Mouse (Mus musculus): ENCODE measurements around the gene Pglyrp1. TPM values are rescaled to one million over a fixed set of nuclear protein-coding genes. Genes with fewer than 3 reads are reported as not detected.
A peak's percentile ranks its signal among the peaks of the same experiment; 100 is the strongest.
"Not testable (repeated sequence)": the region's sequence is repeated elsewhere in the genome, so short reads cannot be mapped to it uniquely, and the experiment has no call there.

Gene Pglyrp1
- polyA plus RNA-seq (2014; fragmentation: Nextera tagmentation; extraction: Ambion mirVana): 18.3 and 18.7 TPM in 2 replicates

DNA sequence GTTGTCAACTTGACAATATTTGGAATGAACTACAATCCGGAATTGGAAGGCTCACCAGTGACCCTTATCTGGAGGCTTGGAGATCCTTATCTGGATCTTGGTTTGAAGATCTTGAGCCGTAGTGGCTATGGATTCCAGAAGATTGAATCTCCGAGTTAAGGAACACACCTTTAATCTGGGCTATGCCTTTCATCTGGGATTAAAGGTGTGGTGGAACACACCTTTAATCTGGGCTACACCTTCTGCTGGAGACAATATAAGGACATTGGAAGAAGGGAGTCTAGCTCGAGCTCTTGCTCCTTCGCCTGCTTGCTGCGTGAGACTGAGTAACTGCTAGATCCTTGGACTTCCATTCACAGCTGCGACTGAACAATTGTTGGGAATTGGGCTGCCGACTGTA lies at the start of gene Pglyrp1:
Gene Pglyrp1 (plus strand): TSS at position 301 of the 400 bp plus-strand sequence.
- WGBS: no CpG with 5 or more reads among the region's 8 CpGs
- ATAC-seq (ENCODE audit: low read depth); H3K9me3 ChIP-seq (ENCODE audit: control insufficient read depth, low read length); H3K36me3 ChIP-seq (ENCODE audit: control insufficient read depth, insufficient read depth, low read length); H3K27me3 ChIP-seq (ENCODE audit: control insufficient read depth, insufficient read depth, low read length); H3K4me2 ChIP-seq (ENCODE audit: low read depth, low read length); H3K4me1 ChIP-seq (ENCODE audit: control insufficient read depth, insufficient read depth, low read length); H3K9ac ChIP-seq (replicated peaks; ENCODE audit: low read depth, low read length); H3K4me3 ChIP-seq (ENCODE audit: low read depth, low read length); H3K27ac ChIP-seq (ENCODE audit: low read depth, low read length): not testable (repeated sequence)

- no peak for ATAC-seq (ENCODE audit: low read depth)
- Histone ChIP-seq H3K4me2 (ENCODE audit: low read depth, low read length) (no peak within 1 kb of the TSS), H3K4me3 (ENCODE audit: low read depth, low read length) (no peak within 1 kb of the TSS), H3K27me3 (ENCODE audit: control insufficient read depth, insufficient read depth, low read length) (no peaks in the 10 kb centered on the region), H3K36me3 (ENCODE audit: control insufficient read depth, insufficient read depth, low read length) (no peaks in the 10 kb centered on the region), H3K9ac (replicated peaks; ENCODE audit: low read depth, low read length) (no peak within 1 kb of the TSS), H3K27ac (ENCODE audit: low read depth, low read length) (no peak within 1 kb of the TSS), H3K9me3 (ENCODE audit: control insufficient read depth, low read length) (no peaks in the 10 kb centered on the region), H3K4me1 (ENCODE audit: control insufficient read depth, insufficient read depth, low read length) (no peaks in the 10 kb centered on the region)
- WGBS: 85% methylated on average over 3 of the region's 3 CpGs
Observed at GRCm38 (mm10) chr7:18821507-18821906, 49.6 kb upstream of the Pglyrp1 start, which contains the start of gene Psg17. TSS of gene Psg17 (minus strand) at chr7:18821607.

DNA sequence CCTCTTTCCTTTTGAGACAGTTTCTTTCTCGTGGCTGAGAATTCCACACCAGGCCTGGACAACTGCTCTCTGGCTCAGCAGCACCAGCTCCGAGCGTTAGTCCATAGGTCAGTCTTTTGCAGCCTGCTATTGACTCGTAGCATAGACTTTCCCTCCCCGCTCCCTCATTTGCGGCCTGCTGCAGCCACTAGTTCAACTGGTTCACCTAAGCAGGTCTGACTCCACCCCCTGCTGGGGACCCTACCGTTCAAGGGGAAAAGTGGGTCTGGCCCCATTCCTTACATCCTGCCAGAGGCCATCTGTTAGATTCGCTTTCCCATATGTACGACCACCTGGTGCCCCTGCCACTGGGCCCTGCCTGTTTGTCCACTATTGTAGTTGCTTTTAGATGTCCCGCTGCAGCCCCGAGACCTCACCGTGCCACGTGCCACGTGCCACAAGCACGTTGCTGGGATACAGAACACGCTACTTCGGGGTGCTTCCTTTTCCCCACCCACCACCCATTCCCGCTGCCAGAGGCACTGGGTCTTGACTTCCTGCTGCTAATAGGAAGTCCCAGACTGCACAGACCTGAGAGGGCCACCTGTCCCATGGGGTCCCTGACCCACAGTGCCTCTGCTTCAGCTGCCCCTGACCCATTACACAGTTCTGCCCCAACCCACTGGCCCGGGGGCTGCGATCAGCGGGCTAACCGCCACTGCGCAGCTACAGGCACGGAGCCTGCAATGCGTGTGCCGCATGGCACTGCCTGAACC lies 43.2 kb upstream of the Pglyrp1 start:
- no peak overlapping the region for H3K4me3 ChIP-seq (ENCODE audit: low read depth, low read length)
- no peaks in the 10 kb centered on the region for H3K36me3 ChIP-seq (ENCODE audit: control insufficient read depth, insufficient read depth, low read length)
- no peak overlapping the region for H3K4me2 ChIP-seq (ENCODE audit: low read depth, low read length)
- H3K4me1 ChIP-seq (ENCODE audit: control insufficient read depth, insufficient read depth, low read length): no peaks in the 10 kb centered on the region
- no peak overlapping the region for H3K27ac ChIP-seq (ENCODE audit: low read depth, low read length)
- no peaks in the 10 kb centered on the region for H3K9me3 ChIP-seq (ENCODE audit: control insufficient read depth, low read length)
- H3K27me3 ChIP-seq (ENCODE audit: control insufficient read depth, insufficient read depth, low read length): no peaks in the 10 kb centered on the region
- no peak overlapping the region for H3K9ac ChIP-seq (replicated peaks; ENCODE audit: low read depth, low read length)
- 70% methylated on average over 26 of the region's 26 CpGs for WGBS
- no peak for ATAC-seq (ENCODE audit: low read depth)

DNA sequence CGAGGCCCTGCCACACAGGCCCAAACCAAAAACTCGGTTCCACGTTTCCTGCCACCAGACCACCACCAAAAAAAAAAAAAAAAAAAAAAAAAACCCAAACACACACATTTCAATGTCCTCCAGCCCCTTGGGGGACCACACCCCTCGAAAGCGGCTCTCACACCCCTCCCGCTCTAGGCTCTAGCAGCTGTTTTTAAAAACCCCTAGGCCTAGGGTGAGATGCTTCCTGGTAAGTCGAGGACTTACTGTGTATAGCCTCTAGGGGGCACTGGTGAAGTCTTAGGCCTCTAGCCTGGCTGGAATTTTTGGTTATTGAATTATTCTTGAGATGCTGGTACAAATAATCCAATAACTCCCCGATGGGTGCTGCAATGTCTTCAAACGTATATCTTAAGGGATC lies 42.5 kb upstream of the Pglyrp1 start:
- no peaks in the 10 kb centered on the region for H3K36me3 ChIP-seq (ENCODE audit: control insufficient read depth, insufficient read depth, low read length)
- no peak overlapping the region for H3K4me2 ChIP-seq (ENCODE audit: low read depth, low read length)
- H3K4me3 ChIP-seq (ENCODE audit: low read depth, low read length): no peak overlapping the region
- H3K4me1 ChIP-seq (ENCODE audit: control insufficient read depth, insufficient read depth, low read length): no peaks in the 10 kb centered on the region
- H3K27me3 ChIP-seq (ENCODE audit: control insufficient read depth, insufficient read depth, low read length): no peaks in the 10 kb centered on the region
- WGBS: 68% methylated on average over 9 of the region's 9 CpGs
- H3K27ac ChIP-seq (ENCODE audit: low read depth, low read length): no peak overlapping the region
- H3K9ac ChIP-seq (replicated peaks; ENCODE audit: low read depth, low read length): no peak overlapping the region
- H3K9me3 ChIP-seq (ENCODE audit: control insufficient read depth, low read length): no peaks in the 10 kb centered on the region
- ATAC-seq (ENCODE audit: low read depth): no peak

- 82% methylated on average over 7 of the region's 7 CpGs for WGBS
- no peak overlapping the region for H3K9ac ChIP-seq (replicated peaks; ENCODE audit: low read depth, low read length)
- no peaks in the 10 kb centered on the region for H3K36me3 ChIP-seq (ENCODE audit: control insufficient read depth, insufficient read depth, low read length)
- no peak overlapping the region for H3K4me2 ChIP-seq (ENCODE audit: low read depth, low read length)
- ATAC-seq (ENCODE audit: low read depth): no peak
- H3K27me3 ChIP-seq (ENCODE audit: control insufficient read depth, insufficient read depth, low read length): no peaks in the 10 kb centered on the region
- no peak overlapping the region for H3K4me3 ChIP-seq (ENCODE audit: low read depth, low read length)
- H3K27ac ChIP-seq (ENCODE audit: low read depth, low read length): no peak overlapping the region
- no peaks in the 10 kb centered on the region for H3K9me3 ChIP-seq (ENCODE audit: control insufficient read depth, low read length)
- no peaks in the 10 kb centered on the region for H3K4me1 ChIP-seq (ENCODE audit: control insufficient read depth, insufficient read depth, low read length)
Observed at GRCm38 (mm10) chr7:18829545-18829944, 41.6 kb upstream of the Pglyrp1 start.

- Histone ChIP-seq H3K36me3 (ENCODE audit: control insufficient read depth, insufficient read depth, low read length) (no peaks in the 10 kb centered on the region), H3K9me3 (ENCODE audit: control insufficient read depth, low read length) (no peaks in the 10 kb centered on the region), H3K4me2 (ENCODE audit: low read depth, low read length) (no peak overlapping the region), H3K4me3 (ENCODE audit: low read depth, low read length) (no peak overlapping the region), H3K4me1 (ENCODE audit: control insufficient read depth, insufficient read depth, low read length) (no peaks in the 10 kb centered on the region), H3K27ac (ENCODE audit: low read depth, low read length) (no peak overlapping the region), H3K9ac (replicated peaks; ENCODE audit: low read depth, low read length) (no peak overlapping the region), H3K27me3 (ENCODE audit: control insufficient read depth, insufficient read depth, low read length) (no peaks in the 10 kb centered on the region)
- ATAC-seq (ENCODE audit: low read depth): no peak
- WGBS: 51% methylated on average over 13 of the region's 13 CpGs
Observed at GRCm38 (mm10) chr7:18832298-18832697, 38.8 kb upstream of the Pglyrp1 start.

- H3K9me3 ChIP-seq (ENCODE audit: control insufficient read depth, low read length): no peaks in the 10 kb centered on the region
- H3K4me3 ChIP-seq (ENCODE audit: low read depth, low read length): peak within 1 kb of the TSS; percentile 27; the same call in 1 of the 2 replicates
- peak within 1 kb of the TSS; percentile 2; the same call in 1 of the 2 replicates for H3K27ac ChIP-seq (ENCODE audit: low read depth, low read length)
- ATAC-seq (ENCODE audit: low read depth): no peak
- H3K4me1 ChIP-seq (ENCODE audit: control insufficient read depth, insufficient read depth, low read length): no peaks in the 10 kb centered on the region
- no peaks in the 10 kb centered on the region for H3K27me3 ChIP-seq (ENCODE audit: control insufficient read depth, insufficient read depth, low read length)
- 31% methylated on average over 3 of the region's 3 CpGs for WGBS
- 0 out of 2 replicates have a peak within 1 kb of the TSS, but pooled peaks have one; percentile 44 for H3K9ac ChIP-seq (replicated peaks; ENCODE audit: low read depth, low read length)
- peak within 1 kb of the TSS; percentile 52 for H3K4me2 ChIP-seq (ENCODE audit: low read depth, low read length)
- H3K36me3 ChIP-seq (ENCODE audit: control insufficient read depth, insufficient read depth, low read length): no peaks in the 10 kb centered on the region
Observed at GRCm38 (mm10) chr7:18839865-18840264, 31.3 kb upstream of the Pglyrp1 start, which contains the start of gene Mill2. TSS of gene Mill2 (plus strand) at chr7:18839966.

DNA sequence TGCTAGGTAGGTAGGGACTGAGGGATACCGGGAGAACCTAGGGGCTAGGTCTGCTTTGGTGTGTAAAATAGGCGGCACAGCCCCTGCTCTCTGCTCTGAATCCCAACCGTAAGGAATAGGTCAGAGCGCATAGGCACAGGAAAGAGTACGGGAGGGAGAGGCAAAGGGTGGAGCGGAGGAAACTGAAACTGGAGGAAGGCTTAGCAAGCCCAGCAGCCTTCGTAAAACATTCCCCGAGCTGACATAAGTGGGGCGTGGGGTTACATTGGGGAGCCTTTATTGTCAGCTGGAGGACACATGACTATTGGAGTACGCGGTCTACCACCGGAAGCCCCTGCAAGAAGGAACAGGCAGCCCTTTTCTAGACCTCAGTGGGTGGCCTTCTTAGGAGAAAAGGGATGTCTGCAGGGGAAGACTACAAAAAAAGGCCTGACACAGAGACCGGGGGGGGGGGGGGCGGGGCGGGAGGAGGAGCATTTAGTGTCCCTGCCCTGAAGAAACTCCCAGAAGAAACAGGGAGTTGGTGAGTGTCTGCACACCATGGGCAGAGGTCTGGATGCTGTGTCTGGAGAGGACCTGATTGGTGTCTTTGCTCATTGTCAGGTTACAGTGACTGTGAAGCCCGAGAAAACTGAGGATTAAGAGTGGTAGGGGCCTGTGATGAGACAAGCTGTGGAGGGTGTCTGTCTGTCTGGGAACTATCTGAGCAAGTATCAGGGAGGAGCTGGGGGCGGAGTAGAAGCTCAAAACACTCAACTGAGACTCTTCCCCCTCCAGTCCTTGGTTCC lies 30.6 kb upstream of the Pglyrp1 start:
- WGBS: 5% methylated on average over 14 of the region's 17 CpGs
- H3K9me3 ChIP-seq (ENCODE audit: control insufficient read depth, low read length): no peaks in the 10 kb centered on the region
- H3K4me3 ChIP-seq (ENCODE audit: low read depth, low read length): peak overlapping the region; percentile 27; the same call in 1 of the 2 replicates
- H3K4me1 ChIP-seq (ENCODE audit: control insufficient read depth, insufficient read depth, low read length): no peaks in the 10 kb centered on the region
- ATAC-seq (ENCODE audit: low read depth): peak; percentile 69
- no peaks in the 10 kb centered on the region for H3K36me3 ChIP-seq (ENCODE audit: control insufficient read depth, insufficient read depth, low read length)
- H3K9ac ChIP-seq (replicated peaks; ENCODE audit: low read depth, low read length): 0 out of 2 replicates have a peak overlapping the region, but pooled peaks have one; percentile 44
- peak overlapping the region; percentile 52 for H3K4me2 ChIP-seq (ENCODE audit: low read depth, low read length)
- no peaks in the 10 kb centered on the region for H3K27me3 ChIP-seq (ENCODE audit: control insufficient read depth, insufficient read depth, low read length)
- H3K27ac ChIP-seq (ENCODE audit: low read depth, low read length): peak overlapping the region; percentile 2; the same call in 1 of the 2 replicates

GRCm38 (mm10) chr7:18841174-18841567 lies 30.0 kb upstream of the Pglyrp1 start:
- WGBS: 75% methylated on average over 1 of the region's 1 CpGs
- peak overlapping the region; percentile 35; the same call in 1 of the 2 replicates for H3K4me2 ChIP-seq (ENCODE audit: low read depth, low read length)
- no peaks in the 10 kb centered on the region for H3K4me1 ChIP-seq (ENCODE audit: control insufficient read depth, insufficient read depth, low read length)
- H3K27ac ChIP-seq (ENCODE audit: low read depth, low read length): no peak overlapping the region
- H3K27me3 ChIP-seq (ENCODE audit: control insufficient read depth, insufficient read depth, low read length): no peaks in the 10 kb centered on the region
- ATAC-seq (ENCODE audit: low read depth): peak; percentile 44; the same call in 1 of the 2 replicates
- no peak overlapping the region for H3K9ac ChIP-seq (replicated peaks; ENCODE audit: low read depth, low read length)
- H3K36me3 ChIP-seq (ENCODE audit: control insufficient read depth, insufficient read depth, low read length): no peaks in the 10 kb centered on the region
- no peak overlapping the region for H3K4me3 ChIP-seq (ENCODE audit: low read depth, low read length)
- no peaks in the 10 kb centered on the region for H3K9me3 ChIP-seq (ENCODE audit: control insufficient read depth, low read length)
